Mouse (Mus musculus): ENCODE results near the gene Nos1ap. TPM values are rescaled to one million over a fixed set of nuclear protein-coding genes. Genes with fewer than 3 reads are reported as not detected.
A peak's percentile ranks its signal among the peaks of the same experiment; 100 is the strongest.

Gene Nos1ap
- polyA plus RNA-seq, 1 experiment from 2014 or later: 8.0 TPM

DNA sequence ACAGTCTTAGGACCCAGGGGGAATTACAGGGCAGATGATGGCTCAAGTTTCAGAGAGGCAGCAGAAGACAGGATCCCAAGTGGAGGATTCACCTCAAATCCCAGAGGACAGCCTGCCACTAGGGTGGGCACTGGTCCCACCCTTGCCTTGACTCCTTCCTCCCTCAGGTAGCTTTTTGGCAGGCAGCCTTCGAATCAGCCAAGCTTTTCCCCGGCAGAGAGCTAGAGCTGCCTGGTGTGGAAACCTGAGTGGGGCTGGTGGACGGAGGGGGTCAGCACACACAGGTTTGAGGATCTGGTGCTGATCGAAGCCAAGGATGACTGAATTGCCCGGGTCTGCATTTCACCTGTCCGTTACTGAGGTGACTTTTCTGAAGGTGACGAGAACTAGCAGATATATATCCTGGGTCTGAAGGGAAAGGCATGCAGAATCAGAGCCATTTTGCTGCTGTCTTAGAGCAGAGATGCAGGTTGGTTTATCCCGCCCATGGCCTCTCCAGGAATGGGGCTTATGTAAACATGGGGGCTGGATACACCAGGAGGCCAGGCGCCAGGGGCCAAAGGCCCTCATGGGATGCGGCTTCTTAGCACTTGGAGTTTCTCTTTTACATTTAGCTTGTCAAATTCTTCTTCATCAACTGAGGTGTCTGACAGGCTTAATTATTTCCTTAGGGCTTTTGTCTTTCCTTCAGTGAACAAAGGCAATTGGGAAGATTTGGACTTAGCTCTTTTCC is 229.3 kb downstream of the Nos1ap start:
- Histone ChIP-seq H3K9me3 (ENCODE audit: low read length) (no peaks in the 10 kb centered on the region), H3K27me3 (replicated peaks; ENCODE audit: insufficient read depth, low read length) (no peaks in the 10 kb centered on the region), H3K9ac (replicated peaks; ENCODE audit: low read depth) (no peak overlapping the region), H3K36me3 (ENCODE audit: insufficient read depth, low read length) (no peaks in the 10 kb centered on the region), H3K4me2 (replicated peaks; ENCODE audit: low read depth, low read length) (no peak overlapping the region), H3K4me1 (ENCODE audit: insufficient read depth, low read depth, low read length) (no peaks in the 10 kb centered on the region), H3K4me3 (ENCODE audit: low read depth, low read length) (no peak overlapping the region), H3K27ac (ENCODE audit: low read length) (no peak overlapping the region)
- TF ChIP-seq EP300 (IDR thresholded peaks at IDR 0.05) (no peak), CTCF (IDR thresholded peaks at IDR 0.05) (no peak)
- 40% methylated on average over 10 of the region's 10 CpGs for WGBS
- DNase-seq (ENCODE audit: low spot score) (no peak), ATAC-seq (no peak)

DNA sequence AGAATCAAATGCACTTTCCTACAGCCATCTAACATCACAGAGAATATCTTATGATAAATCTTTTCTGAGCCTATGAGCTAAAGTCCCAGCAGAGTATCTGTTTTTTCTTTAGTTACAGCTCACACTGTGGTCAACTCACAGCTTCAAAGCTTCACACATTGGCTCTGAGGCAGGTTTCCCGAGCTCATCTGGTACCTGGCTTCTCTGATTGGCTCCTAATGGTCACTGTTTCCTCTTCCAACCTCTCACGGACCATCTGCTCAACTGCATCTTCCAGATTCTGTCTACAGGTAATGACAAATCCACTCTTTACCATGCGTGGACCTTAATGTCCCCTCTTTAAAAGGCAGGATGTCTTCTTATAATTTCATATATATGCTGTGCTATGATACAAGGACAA is 236.3 kb downstream of the Nos1ap start:
- no peaks in the 10 kb centered on the region for H3K4me1 ChIP-seq (ENCODE audit: insufficient read depth, low read depth, low read length)
- H3K9me3 ChIP-seq (ENCODE audit: low read length): no peaks in the 10 kb centered on the region
- TF ChIP-seq EP300 (IDR thresholded peaks at IDR 0.05) (no peak), CTCF (IDR thresholded peaks at IDR 0.05) (no peak)
- no peaks in the 10 kb centered on the region for H3K27me3 ChIP-seq (replicated peaks; ENCODE audit: insufficient read depth, low read length)
- H3K27ac ChIP-seq (ENCODE audit: low read length): no peak overlapping the region
- no peak overlapping the region for H3K9ac ChIP-seq (replicated peaks; ENCODE audit: low read depth)
- no peaks in the 10 kb centered on the region for H3K36me3 ChIP-seq (ENCODE audit: insufficient read depth, low read length)
- DNase-seq (ENCODE audit: low spot score) (no peak), ATAC-seq (no peak)
- no peak overlapping the region for H3K4me3 ChIP-seq (ENCODE audit: low read depth, low read length)
- H3K4me2 ChIP-seq (replicated peaks; ENCODE audit: low read depth, low read length): no peak overlapping the region
- 69% methylated on average over 3 of the region's 3 CpGs for WGBS

DNA sequence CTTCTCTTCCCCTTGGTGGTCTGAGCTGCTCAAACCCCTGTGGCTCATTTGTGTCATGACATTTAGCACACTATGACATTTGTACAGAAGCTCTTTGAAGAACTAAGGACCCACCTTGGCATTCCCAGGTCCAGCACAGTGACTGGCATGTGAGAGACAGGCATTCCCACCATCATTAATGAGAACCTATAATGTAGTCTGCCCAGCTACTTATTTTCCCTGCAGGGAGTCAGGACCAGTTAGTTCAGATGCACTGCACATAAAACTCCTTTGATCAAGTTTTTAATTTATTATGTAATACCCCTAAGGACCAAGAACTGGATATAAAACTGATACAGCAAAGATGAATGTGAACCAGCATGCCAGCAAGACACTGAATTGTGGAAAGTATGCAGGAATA is 238.6 kb downstream of the Nos1ap start:
- DNase-seq (ENCODE audit: low spot score) (no peak), ATAC-seq (no peak)
- no peak overlapping the region for H3K4me2 ChIP-seq (replicated peaks; ENCODE audit: low read depth, low read length)
- H3K9me3 ChIP-seq (ENCODE audit: low read length): no peaks in the 10 kb centered on the region
- H3K4me3 ChIP-seq (ENCODE audit: low read depth, low read length): no peak overlapping the region
- H3K9ac ChIP-seq (replicated peaks; ENCODE audit: low read depth): no peak overlapping the region
- TF ChIP-seq EP300 (IDR thresholded peaks at IDR 0.05) (no peak), CTCF (IDR thresholded peaks at IDR 0.05) (no peak)
- no peak overlapping the region for H3K27ac ChIP-seq (ENCODE audit: low read length)
- H3K36me3 ChIP-seq (ENCODE audit: insufficient read depth, low read length): no peaks in the 10 kb centered on the region
- H3K27me3 ChIP-seq (replicated peaks; ENCODE audit: insufficient read depth, low read length): no peaks in the 10 kb centered on the region
- H3K4me1 ChIP-seq (ENCODE audit: insufficient read depth, low read depth, low read length): no peaks in the 10 kb centered on the region

DNA sequence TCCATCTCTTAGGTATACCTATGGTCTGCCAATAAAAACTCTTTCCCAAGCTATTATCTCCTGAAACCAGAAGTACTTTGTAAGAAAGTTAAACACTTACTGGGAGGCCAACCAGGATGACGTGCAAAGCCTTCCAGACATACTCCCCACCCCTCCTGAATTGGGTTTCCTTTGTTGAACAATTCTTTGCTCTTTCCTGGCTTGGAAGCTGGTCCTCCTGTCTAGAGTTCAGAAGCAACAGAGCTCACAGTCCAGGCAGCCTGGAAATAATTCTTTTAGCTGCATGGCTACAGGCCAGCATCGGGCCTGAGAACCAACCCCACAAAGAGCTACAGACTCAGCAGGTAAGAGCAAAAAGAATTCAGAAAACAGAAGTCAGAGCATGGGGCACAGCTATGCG is 243.4 kb downstream of the Nos1ap start:
- H3K9me3 ChIP-seq (ENCODE audit: low read length): no peaks in the 10 kb centered on the region
- H3K36me3 ChIP-seq (ENCODE audit: insufficient read depth, low read length): no peaks in the 10 kb centered on the region
- DNase-seq (ENCODE audit: low spot score): peak; percentile 55
- TF ChIP-seq CTCF (IDR thresholded peaks at IDR 0.05): no peak
- TF ChIP-seq EP300 (IDR thresholded peaks at IDR 0.05): no peak
- 45% methylated on average over 3 of the region's 3 CpGs for WGBS
- 0 out of 2 replicates have a peak, but pooled peaks have one; percentile 26 for ATAC-seq
- H3K27me3 ChIP-seq (replicated peaks; ENCODE audit: insufficient read depth, low read length): no peaks in the 10 kb centered on the region
- H3K4me3 ChIP-seq (ENCODE audit: low read depth, low read length): no peak overlapping the region
- H3K9ac ChIP-seq (replicated peaks; ENCODE audit: low read depth): no peak overlapping the region
- H3K27ac ChIP-seq (ENCODE audit: low read length): 0 out of 2 replicates have a peak overlapping the region, but pooled peaks have one; percentile 15
- no peaks in the 10 kb centered on the region for H3K4me1 ChIP-seq (ENCODE audit: insufficient read depth, low read depth, low read length)
- no peak overlapping the region for H3K4me2 ChIP-seq (replicated peaks; ENCODE audit: low read depth, low read length)

DNA sequence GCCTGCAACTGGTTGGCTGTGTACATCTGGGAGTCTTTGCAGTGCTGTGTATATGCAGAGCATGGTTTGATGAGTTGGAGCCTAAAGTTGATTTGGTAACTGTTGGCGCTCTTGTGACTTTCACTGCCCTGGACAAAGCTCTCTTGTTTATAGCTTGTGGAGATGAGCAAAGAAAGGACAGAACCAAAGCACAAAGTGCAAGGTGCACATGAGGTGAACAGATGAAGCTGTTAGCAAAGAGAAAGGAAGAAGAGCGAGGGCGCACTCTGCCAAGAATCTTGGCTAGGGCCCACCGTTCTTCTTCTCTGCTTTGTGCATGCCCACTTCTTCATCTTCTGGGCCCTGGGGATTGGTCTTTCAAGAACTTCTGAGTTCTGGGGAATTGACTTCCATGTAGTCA is 245.8 kb downstream of the Nos1ap start:
- Histone ChIP-seq H3K4me3 (ENCODE audit: low read depth, low read length) (no peak overlapping the region), H3K27ac (ENCODE audit: low read length) (no peak overlapping the region), H3K9me3 (ENCODE audit: low read length) (no peaks in the 10 kb centered on the region), H3K36me3 (ENCODE audit: insufficient read depth, low read length) (no peaks in the 10 kb centered on the region), H3K27me3 (replicated peaks; ENCODE audit: insufficient read depth, low read length) (no peaks in the 10 kb centered on the region), H3K9ac (replicated peaks; ENCODE audit: low read depth) (no peak overlapping the region), H3K4me1 (ENCODE audit: insufficient read depth, low read depth, low read length) (no peaks in the 10 kb centered on the region), H3K4me2 (replicated peaks; ENCODE audit: low read depth, low read length) (no peak overlapping the region)
- DNase-seq (ENCODE audit: low spot score): no peak
- ATAC-seq: no peak
- no peak for TF ChIP-seq CTCF (IDR thresholded peaks at IDR 0.05)
- 97% methylated on average over 4 of the region's 4 CpGs for WGBS

DNA sequence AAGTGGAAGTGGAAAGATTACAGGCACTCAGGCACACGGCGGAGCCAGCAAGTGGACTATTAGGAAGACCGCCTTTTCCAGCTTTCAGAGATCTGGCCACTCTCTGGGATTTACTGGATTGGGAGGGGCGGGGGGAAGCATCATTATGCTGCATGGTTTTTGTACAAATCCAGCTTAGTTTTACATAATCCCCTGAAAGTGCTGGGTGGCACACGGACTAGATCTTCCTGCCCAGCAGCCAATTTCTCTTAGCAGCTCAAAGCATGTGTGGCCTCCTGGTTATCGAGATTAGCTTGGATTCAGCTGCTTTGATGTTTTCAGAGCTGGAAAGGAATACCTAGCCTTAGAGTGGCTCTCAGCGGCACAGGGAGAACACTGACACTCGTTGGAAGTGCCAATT is 246.6 kb downstream of the Nos1ap start:
- Histone ChIP-seq H3K27ac (ENCODE audit: low read length) (no peak overlapping the region), H3K4me2 (replicated peaks; ENCODE audit: low read depth, low read length) (no peak overlapping the region), H3K4me1 (ENCODE audit: insufficient read depth, low read depth, low read length) (no peaks in the 10 kb centered on the region), H3K9me3 (ENCODE audit: low read length) (no peaks in the 10 kb centered on the region), H3K27me3 (replicated peaks; ENCODE audit: insufficient read depth, low read length) (no peaks in the 10 kb centered on the region), H3K4me3 (ENCODE audit: low read depth, low read length) (no peak overlapping the region), H3K9ac (replicated peaks; ENCODE audit: low read depth) (no peak overlapping the region), H3K36me3 (ENCODE audit: insufficient read depth, low read length) (no peaks in the 10 kb centered on the region)
- ATAC-seq (no peak), DNase-seq (ENCODE audit: low spot score) (no peak)
- TF ChIP-seq EP300 (IDR thresholded peaks at IDR 0.05) (no peak), CTCF (IDR thresholded peaks at IDR 0.05) (no peak)
- 57% methylated on average over 8 of the region's 8 CpGs for WGBS

DNA sequence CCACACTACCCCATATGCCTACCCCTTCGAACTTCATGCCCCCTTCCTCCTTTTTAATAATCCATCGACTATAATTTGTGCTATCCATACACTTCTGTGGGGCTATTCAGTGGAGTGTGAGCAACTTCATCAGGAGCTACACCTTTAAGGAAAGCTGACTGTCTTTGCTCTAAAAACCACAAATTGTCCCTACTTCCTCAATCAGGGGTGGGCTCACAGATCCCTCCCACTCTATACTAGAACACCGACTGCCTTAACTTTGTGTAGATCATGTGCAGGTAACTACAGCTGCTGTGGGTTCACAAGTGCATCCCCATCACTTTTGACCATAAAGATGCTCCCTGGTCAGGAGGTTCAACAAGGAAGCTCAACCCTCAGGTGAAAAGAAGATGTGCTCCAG is 249.7 kb downstream of the Nos1ap start:
- no peaks in the 10 kb centered on the region for H3K4me1 ChIP-seq (ENCODE audit: insufficient read depth, low read depth, low read length)
- no peak overlapping the region for H3K4me3 ChIP-seq (ENCODE audit: low read depth, low read length)
- H3K9me3 ChIP-seq (ENCODE audit: low read length): no peaks in the 10 kb centered on the region
- no peak overlapping the region for H3K9ac ChIP-seq (replicated peaks; ENCODE audit: low read depth)
- H3K27ac ChIP-seq (ENCODE audit: low read length): no peak overlapping the region
- H3K4me2 ChIP-seq (replicated peaks; ENCODE audit: low read depth, low read length): no peak overlapping the region
- DNase-seq (ENCODE audit: low spot score) (no peak), ATAC-seq (no peak)
- 91% methylated on average over 3 of the region's 3 CpGs for WGBS
- TF ChIP-seq CTCF (IDR thresholded peaks at IDR 0.05): no peak
- no peak for TF ChIP-seq EP300 (IDR thresholded peaks at IDR 0.05)
- H3K36me3 ChIP-seq (ENCODE audit: insufficient read depth, low read length): no peaks in the 10 kb centered on the region
- no peaks in the 10 kb centered on the region for H3K27me3 ChIP-seq (replicated peaks; ENCODE audit: insufficient read depth, low read length)

Data from lung, postnatal 0 days (tissue).